Mouse (Mus musculus) urinary bladder, postnatal 25 days (tissue): ENCODE results near the gene Kif21b.

Source experiments
- DNase-seq: peaks from one replicate; pipeline ENCODE4 v3.0.0; 2022; ENCODE audit warnings: low spot score

Kif21b gene

GRCm38 (mm10) chr1:136130951-136131558 lies at the start of gene Kif21b:
TSS of gene Kif21b (plus strand) at chr1:136131389.
- DNase-seq = peak; percentile 69

GRCm38 (mm10) chr1:136085988-136086685 lies 45.1 kb upstream of the Kif21b start:
- no peak for DNase-seq

GRCm38 (mm10) chr1:136089368-136090165 lies 41.6 kb upstream of the Kif21b start:
- no peak for DNase-seq

GRCm38 (mm10) chr1:136093726-136094125 lies 37.5 kb upstream of the Kif21b start:
- no peak for DNase-seq

GRCm38 (mm10) chr1:136094807-136095206 lies 36.4 kb upstream of the Kif21b start:
- DNase-seq = no peak

- no peak for DNase-seq
These were observed 29.1 kb upstream of the Kif21b start for GRCm38 (mm10) chr1:136102094-136102493.

GRCm38 (mm10) chr1:136102551-136102950 lies 28.6 kb upstream of the Kif21b start:
- DNase-seq = no peak

- DNase-seq = no peak
These were observed 28.2 kb upstream of the Kif21b start for GRCm38 (mm10) chr1:136102981-136103380.

- no peak for DNase-seq
These were observed 27.5 kb upstream of the Kif21b start for GRCm38 (mm10) chr1:136103696-136104095.

GRCm38 (mm10) chr1:136104741-136105140 lies 26.4 kb upstream of the Kif21b start:
- no peak for DNase-seq

- DNase-seq = no peak
These were observed 21.7 kb upstream of the Kif21b start for GRCm38 (mm10) chr1:136109464-136109863.

- DNase-seq = peak; percentile 59
These were observed 15.0 kb upstream of the Kif21b start for GRCm38 (mm10) chr1:136116183-136116582.

GRCm38 (mm10) chr1:136117069-136117468 lies 14.1 kb upstream of the Kif21b start:
- no peak for DNase-seq

- DNase-seq = no peak
These were observed 12.3 kb upstream of the Kif21b start for GRCm38 (mm10) chr1:136118875-136119274.

- no peak for DNase-seq
These were observed 11.5 kb upstream of the Kif21b start for GRCm38 (mm10) chr1:136119571-136120262.

- no peak for DNase-seq
These were observed 11.0 kb upstream of the Kif21b start for GRCm38 (mm10) chr1:136120263-136120603.

GRCm38 (mm10) chr1:136120785-136121184 lies 10.4 kb upstream of the Kif21b start:
- DNase-seq = no peak

GRCm38 (mm10) chr1:136122030-136122429 lies 9.2 kb upstream of the Kif21b start:
- no peak for DNase-seq

- no peak for DNase-seq
These were observed 4.9 kb upstream of the Kif21b start for GRCm38 (mm10) chr1:136126159-136126765.

- peak; percentile 48 for DNase-seq
These were observed 4.3 kb upstream of the Kif21b start for GRCm38 (mm10) chr1:136126895-136127294.

- no peak for DNase-seq
These were observed 3.3 kb upstream of the Kif21b start for GRCm38 (mm10) chr1:136127856-136128255.

GRCm38 (mm10) chr1:136128416-136128815 lies 2.8 kb upstream of the Kif21b start:
- DNase-seq = no peak
